ENCODE assay signal across 18 mouse cellular contexts in genomic region chr2:81439082-81439481, GRCm38 (mm10).
"Had no signal": no experiment of that assay in that cellular context is flagged by ENCODE, and none has a peak within 500 bp of the region (broad histone marks: within the 10 kb centered on the region; RNA-seq: fewer than 3 reads in every experiment).

No protein-coding gene starts in this region.

- DNase-seq: kidney, adult 18-20 months; kidney, postnatal 10 days; kidney, postnatal 4 days; liver; liver, embryonic 13.5 days; liver, postnatal 0 days; lung, postnatal 14 days; right cerebral cortex, postnatal 14 days; thymus, adult 2 months; thymus, postnatal 25 days had no signal

- H3K27ac ChIP-seq: intestine, embryonic 15.5 days; limb, embryonic 12.5 days; liver, embryonic 13.5 days; lung, embryonic 15.5 days; macrophage; neural tube, embryonic 12.5 days; stomach, embryonic 15.5 days had no signal

- H3K4me1 ChIP-seq: intestine, embryonic 15.5 days; limb, embryonic 12.5 days; liver, embryonic 13.5 days; lung, embryonic 15.5 days; megakaryocyte, embryonic 14.5 days; neural tube, embryonic 12.5 days; stomach, embryonic 15.5 days had no signal

- H3K27me3 ChIP-seq: intestine, embryonic 15.5 days; limb, embryonic 12.5 days; liver, embryonic 13.5 days; lung, embryonic 15.5 days; megakaryocyte, embryonic 14.5 days; neural tube, embryonic 12.5 days; stomach, embryonic 15.5 days had no signal

- H3K4me3 ChIP-seq: intestine, embryonic 15.5 days; limb, embryonic 12.5 days; liver, embryonic 13.5 days; lung, embryonic 15.5 days; megakaryocyte, embryonic 14.5 days; myocyte; neural tube, embryonic 12.5 days; stomach, embryonic 15.5 days had no signal

- H3K9me3 ChIP-seq: intestine, embryonic 15.5 days; limb, embryonic 12.5 days; liver, embryonic 13.5 days; lung, embryonic 15.5 days; neural tube, embryonic 12.5 days; stomach, embryonic 15.5 days had no signal

- H3K36me3 ChIP-seq: intestine, embryonic 15.5 days; limb, embryonic 12.5 days; liver, embryonic 13.5 days; lung, embryonic 15.5 days; neural tube, embryonic 12.5 days; stomach, embryonic 15.5 days had no signal

- ATAC-seq: intestine, embryonic 15.5 days; liver, postnatal 0 days had no signal

- H3K9ac ChIP-seq: intestine, embryonic 15.5 days; limb, embryonic 12.5 days; liver, embryonic 13.5 days; liver, postnatal 0 days; lung, embryonic 15.5 days; neural tube, embryonic 12.5 days; stomach, embryonic 15.5 days had no signal

- H3K4me2 ChIP-seq: intestine, embryonic 15.5 days; limb, embryonic 12.5 days; liver, embryonic 13.5 days; lung, embryonic 15.5 days; neural tube, embryonic 12.5 days; stomach, embryonic 15.5 days had no signal
